Mouse (Mus musculus) monocyte, adult 2 months (primary cell): Measurements from ENCODE around the gene Relch.

Source experiments
- DNase-seq, 2 experiments: peaks; one replicate each; pipeline ENCODE4 v3.0.0; 2022; ENCODE audit warnings: low spot score in 2 of 2, low read depth in 1 of 2

Relch gene

GRCm38 (mm10) chr1:105790103-105790502, 126.4 kb downstream of the Relch start:
- no peak for DNase-seq

- no peak for DNase-seq
Measured at GRCm38 (mm10) chr1:105794670-105795069, 131.0 kb downstream of the Relch start.

- DNase-seq: no peak
Measured at GRCm38 (mm10) chr1:105795705-105796104, 132.0 kb downstream of the Relch start.

- no peak for DNase-seq
Measured at GRCm38 (mm10) chr1:105800570-105800969, 136.9 kb downstream of the Relch start.

- DNase-seq: no peak
Measured at GRCm38 (mm10) chr1:105801252-105801651, 137.6 kb downstream of the Relch start.

GRCm38 (mm10) chr1:105802941-105803340, 139.3 kb downstream of the Relch start:
- DNase-seq: no peak

GRCm38 (mm10) chr1:105804285-105804684, 140.6 kb downstream of the Relch start:
- DNase-seq: no peak
